Mouse (Mus musculus): ENCODE results near the gene Sp7.

- no peak for TF ChIP-seq CTCF (IDR thresholded peaks at IDR 0.05; ENCODE audit: extremely low read depth, insufficient read depth, insufficient read length, insufficient replicate concordance)
- no peak for TF ChIP-seq POLR2A (IDR thresholded peaks at IDR 0.05; ENCODE audit: low read depth, low read length)
Measured at GRCm38 (mm10) chr15:102388942-102389341, 22.0 kb upstream of the Sp7 start.
